Comparison of ENCODE assay signal across 8 mouse cellular contexts in the genomic region with DNA sequence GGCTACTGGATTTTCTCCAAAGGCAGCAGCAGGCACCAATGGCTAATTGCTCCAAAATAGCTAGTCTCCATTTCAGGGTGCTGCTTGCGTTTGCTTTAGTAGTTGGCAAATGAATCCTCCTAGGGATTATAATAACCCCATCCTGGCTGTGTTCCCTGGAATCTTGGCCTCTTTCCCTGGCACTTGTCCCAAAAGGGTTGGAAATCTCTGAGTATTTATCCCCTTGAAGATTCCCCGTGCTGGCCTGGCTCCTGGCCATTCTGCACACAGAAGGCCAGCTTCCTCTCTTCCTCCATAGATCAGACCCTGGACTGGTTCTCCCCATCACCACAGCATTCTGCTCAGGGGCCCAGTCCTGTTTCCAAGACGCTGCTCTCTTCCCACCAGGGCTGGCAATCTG.
DNase-seq lines count a peak whose midpoint lies in the region; ATAC-seq lines count a peak whose summit lies in the region.

No protein-coding gene starts in this region.

- ATAC-seq in hindbrain, embryonic 13.5 days (ENCODE audit: low FRiP score), result peak; percentile 71

- DNase-seq in hindbrain, embryonic 10.5 days (ENCODE audit: low spot score), result no peak
- DNase-seq in brain, embryonic 18.5 days (ENCODE audit: low read depth, low spot score), result peak; percentile 89
- peak; percentile 38 for DNase-seq in gastrocnemius, adult 18-20 months (ENCODE audit: low spot score)
- peak; percentile 87 to 93 for DNase-seq in kidney, adult 8-10 months
- DNase-seq in left cerebral cortex, postnatal 25 days (ENCODE audit: low spot score in 2 of 2), result peak; percentile 72 to 92
- peak; percentile 54 for DNase-seq in retina, postnatal 7 days (ENCODE audit: low read depth, low spot score)
- DNase-seq in natural killer cell, adult 2 months (ENCODE audit: low spot score in 2 of 2), result no peak

- no peak overlapping the region for H3K4me2 ChIP-seq in hindbrain, embryonic 13.5 days

- intact Hi-C loops in left cerebral cortex, postnatal 25 days (cut with DNase I), result loop anchor here (2.0 to 5.0 kb wide), 5 partner anchors 63 to 389 kb away; no protein-coding TSS in a partner anchor

- H3K27ac ChIP-seq in hindbrain, embryonic 13.5 days, result no peak overlapping the region
- H3K27ac ChIP-seq in hindbrain, embryonic 10.5 days, result no peak overlapping the region

- H3K9ac ChIP-seq in hindbrain, embryonic 13.5 days, result no peak overlapping the region

- WGBS in hindbrain, embryonic 13.5 days, result 45% methylated on average over 3 of the region's 3 CpGs
- WGBS in hindbrain, embryonic 10.5 days, result 82% methylated on average over 3 of the region's 3 CpGs

- H3K36me3 ChIP-seq in hindbrain, embryonic 13.5 days, result no peaks in the 10 kb centered on the region
- H3K36me3 ChIP-seq in hindbrain, embryonic 10.5 days, result no peaks in the 10 kb centered on the region

- peaks cover 17% of the 10 kb centered on the region for H3K4me1 ChIP-seq in hindbrain, embryonic 13.5 days (replicated peaks)
- peaks cover 8% of the 10 kb centered on the region for H3K4me1 ChIP-seq in hindbrain, embryonic 10.5 days (replicated peaks)

- H3K9me3 ChIP-seq in hindbrain, embryonic 13.5 days, result no peaks in the 10 kb centered on the region
- H3K9me3 ChIP-seq in hindbrain, embryonic 10.5 days, result no peaks in the 10 kb centered on the region

- H3K27me3 ChIP-seq in hindbrain, embryonic 13.5 days, result 0 out of 2 replicates have a peak, but pooled peaks cover 10% of the 10 kb centered on the region
- no peaks in the 10 kb centered on the region for H3K27me3 ChIP-seq in hindbrain, embryonic 10.5 days (ENCODE audit: insufficient read depth, poor library complexity, severe bottlenecking)

- no peak overlapping the region for H3K4me3 ChIP-seq in hindbrain, embryonic 13.5 days
- no peak overlapping the region for H3K4me3 ChIP-seq in hindbrain, embryonic 10.5 days

Comparison
In these comparisons a context has a peak if more than half of its experiments do, and no peak if none do; other contexts are left out.
1. DNase-seq: peak in brain, embryonic 18.5 days (single experiment), gastrocnemius, adult 18-20 months (single experiment), kidney, adult 8-10 months (2 of 2), left cerebral cortex, postnatal 25 days (2 of 2) and retina, postnatal 7 days (single experiment); none in hindbrain, embryonic 10.5 days (single experiment) and natural killer cell, adult 2 months (0 of 2).